Mouse (Mus musculus): ENCODE results near the gene Gm11168.
"Not testable (repeated sequence)": the region's sequence is repeated elsewhere in the genome, so short reads cannot be mapped to it uniquely, and the experiment has no call there.

Gm11168 gene

DNA sequence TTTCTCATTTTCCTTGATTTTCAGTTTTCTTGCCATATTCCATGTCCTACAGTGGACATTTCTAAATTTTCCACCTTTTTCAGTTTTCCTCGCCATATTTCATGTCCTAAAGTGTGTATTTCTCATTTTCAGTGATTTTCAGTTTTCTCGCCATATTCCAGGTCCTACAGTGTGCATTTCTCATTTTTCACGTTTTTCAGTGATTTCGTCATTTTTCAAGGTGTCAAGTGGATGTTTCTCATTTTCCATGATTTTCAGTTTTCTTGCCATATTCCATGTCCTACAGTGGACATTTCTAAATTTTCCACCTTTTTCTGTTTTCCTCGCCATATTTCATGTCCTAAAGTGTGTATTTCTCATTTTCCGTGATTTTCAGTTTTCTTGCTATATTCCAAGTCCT lies 22.5 kb downstream of the Gm11168 start:
- DNase-seq (ENCODE audit: low read depth, low spot score) = not testable (repeated sequence)

DNA sequence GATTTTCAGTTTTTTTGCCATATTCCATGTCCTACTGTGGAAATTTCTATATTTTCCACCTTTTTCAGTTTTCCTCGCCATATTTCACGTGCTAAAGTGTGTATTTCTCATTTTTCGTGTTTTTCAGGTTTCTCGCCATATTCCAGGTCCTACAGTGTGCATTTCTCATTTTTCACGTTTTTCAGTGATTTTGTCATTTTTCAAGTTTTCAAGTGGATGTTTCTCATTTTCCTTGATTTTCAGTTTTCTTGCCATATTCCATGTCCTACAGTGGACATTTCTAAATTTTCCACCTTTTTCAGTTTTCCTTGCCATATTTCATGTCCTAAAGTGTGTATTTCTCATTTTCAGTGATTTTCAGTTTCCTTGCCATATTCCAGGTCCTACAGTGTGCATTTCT lies 23.0 kb downstream of the Gm11168 start:
- not testable (repeated sequence) for DNase-seq (ENCODE audit: low read depth, low spot score)

DNA sequence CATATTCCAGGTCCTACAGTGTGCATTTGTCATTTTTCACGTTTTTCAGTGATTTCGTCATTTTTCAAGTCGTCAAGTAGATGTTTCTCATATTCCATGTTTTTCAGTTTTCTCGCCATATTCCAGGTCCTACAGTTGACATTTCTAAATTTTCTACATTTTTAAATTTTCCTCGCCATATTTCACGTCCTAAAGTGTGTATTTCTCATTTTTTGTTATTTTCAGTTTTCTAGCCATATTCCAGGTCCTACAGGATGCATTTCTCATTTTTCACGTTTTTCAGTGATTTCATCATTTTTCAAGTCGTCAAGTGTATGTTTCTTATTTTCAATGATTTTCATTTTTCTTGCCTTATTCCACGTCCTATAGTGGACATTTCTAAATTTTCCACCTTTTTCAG lies 23.6 kb downstream of the Gm11168 start:
- not testable (repeated sequence) for DNase-seq (ENCODE audit: low read depth, low spot score)

DNA sequence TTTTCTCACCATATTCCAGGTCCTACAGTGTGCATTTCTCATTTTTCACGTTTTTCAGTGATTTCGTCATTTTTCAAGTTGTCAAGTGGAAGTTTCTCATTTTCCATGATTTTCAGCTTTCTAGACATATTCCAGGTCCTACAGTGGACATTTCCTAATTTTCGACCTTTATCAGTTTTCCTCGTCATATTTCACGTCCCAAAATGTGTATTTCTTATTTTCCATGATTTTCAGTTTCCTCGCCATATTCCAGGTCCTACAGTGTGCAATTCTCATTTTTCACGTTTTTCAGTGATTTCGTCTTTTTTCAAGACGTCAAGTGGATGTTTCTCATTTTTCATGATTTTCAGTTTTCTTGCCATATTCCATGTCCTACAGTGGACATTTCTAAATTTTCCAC lies 24.1 kb downstream of the Gm11168 start:
- peak; percentile 89 for DNase-seq (ENCODE audit: low read depth, low spot score)

DNA sequence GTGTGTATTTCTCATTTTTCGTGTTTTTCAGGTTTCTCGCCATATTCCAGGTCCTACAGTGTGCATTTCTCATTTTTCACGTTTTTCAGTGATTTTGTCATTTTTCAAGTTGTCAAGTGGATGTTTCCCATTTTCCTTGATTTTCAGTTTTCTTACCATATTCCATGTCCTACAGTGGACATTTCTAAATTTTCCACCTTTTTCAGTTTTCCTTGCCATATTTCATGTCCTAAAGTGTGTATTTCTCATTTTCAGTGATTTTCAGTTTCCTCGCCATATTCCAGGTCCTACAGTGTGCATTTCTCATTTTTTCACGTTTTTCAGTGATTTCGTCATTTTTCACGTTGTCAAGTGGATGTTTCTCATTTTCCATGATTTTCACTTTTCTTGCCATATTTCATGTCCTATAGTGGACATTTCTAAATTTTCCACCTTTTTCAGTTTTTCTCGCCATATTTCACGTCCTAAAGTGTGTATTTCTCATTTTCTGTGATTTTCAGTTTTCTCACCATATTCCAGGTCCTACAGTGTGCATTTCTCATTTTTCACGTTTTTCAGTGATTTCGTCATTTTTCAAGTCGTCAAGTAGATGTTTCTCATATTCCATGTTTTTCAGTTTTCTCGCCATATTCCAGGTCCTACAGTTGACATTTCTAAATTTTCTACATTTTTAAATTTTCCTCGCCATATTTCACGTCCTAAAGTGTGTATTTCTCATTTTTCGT lies 26.3 kb downstream of the Gm11168 start:
- not testable (repeated sequence) for DNase-seq (ENCODE audit: low read depth, low spot score)

DNA sequence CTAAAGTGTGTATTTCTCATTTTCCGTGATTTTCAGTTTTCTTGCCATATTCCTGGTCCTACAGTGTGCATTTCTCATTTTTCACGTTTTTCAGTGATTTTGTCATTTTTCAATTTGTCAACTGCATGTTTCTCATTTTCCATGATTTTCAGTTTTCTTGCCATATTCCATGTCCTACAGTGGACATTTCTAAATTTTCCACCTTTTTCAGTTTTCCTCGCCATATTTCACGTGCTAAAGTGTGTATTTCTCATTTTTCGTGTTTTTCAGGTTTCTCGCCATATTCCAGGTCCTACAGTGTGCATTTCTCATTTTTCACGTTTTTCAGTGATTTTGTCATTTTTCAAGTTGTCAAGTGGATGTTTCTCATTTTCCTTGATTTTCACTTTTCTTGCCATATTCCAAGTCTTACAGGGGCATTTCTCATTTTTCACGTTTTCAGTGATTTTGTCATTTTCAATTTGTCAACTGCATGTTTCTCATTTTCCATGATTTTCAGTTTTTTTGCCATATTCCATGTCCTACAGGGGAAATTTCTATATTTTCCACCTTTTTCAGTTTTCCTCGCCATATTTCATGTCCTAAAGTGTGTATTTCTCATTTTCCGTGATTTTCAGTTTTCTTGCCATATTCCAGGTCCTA lies 27.7 kb downstream of the Gm11168 start:
- peak; percentile 100 for DNase-seq (ENCODE audit: low read depth, low spot score)

DNA sequence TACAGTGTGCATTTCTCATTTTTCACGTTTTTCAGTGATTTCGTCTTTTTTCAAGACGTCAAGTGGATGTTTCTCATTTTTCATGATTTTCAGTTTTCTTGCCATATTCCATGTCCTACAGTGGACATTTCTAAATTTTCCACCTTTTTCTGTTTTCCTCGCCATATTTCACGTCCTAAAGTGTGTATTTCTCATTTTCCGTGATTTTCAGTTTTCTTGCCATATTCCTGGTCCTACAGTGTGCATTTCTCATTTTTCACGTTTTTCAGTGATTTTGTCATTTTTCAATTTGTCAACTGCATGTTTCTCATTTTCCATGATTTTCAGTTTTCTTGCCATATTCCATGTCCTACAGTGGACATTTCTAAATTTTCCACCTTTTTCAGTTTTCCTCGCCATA lies 31.2 kb downstream of the Gm11168 start, which contains the start of gene Gm17535:
TSS of gene Gm17535 (plus strand) at position 301 of the 400 bp plus-strand sequence.
- not testable (repeated sequence) for DNase-seq (ENCODE audit: low read depth, low spot score)

DNA sequence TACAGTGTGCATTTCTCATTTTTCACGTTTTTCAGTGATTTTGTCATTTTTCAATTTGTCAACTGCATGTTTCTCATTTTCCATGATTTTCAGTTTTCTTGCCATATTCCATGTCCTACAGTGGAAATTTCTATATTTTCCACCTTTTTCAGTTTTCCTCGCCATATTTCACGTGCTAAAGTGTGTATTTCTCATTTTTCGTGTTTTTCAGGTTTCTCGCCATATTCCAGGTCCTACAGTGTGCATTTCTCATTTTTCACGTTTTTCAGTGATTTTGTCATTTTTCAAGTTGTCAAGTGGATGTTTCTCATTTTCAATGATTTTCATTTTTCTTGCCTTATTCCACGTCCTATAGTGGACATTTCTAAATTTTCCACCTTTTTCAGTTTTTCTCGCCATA lies 33.4 kb downstream of the Gm11168 start, which contains the start of gene Gm10715:
TSS of gene Gm10715 (plus strand) at position 301 of the 400 bp plus-strand sequence.
- DNase-seq (ENCODE audit: low read depth, low spot score) = not testable (repeated sequence)

DNA sequence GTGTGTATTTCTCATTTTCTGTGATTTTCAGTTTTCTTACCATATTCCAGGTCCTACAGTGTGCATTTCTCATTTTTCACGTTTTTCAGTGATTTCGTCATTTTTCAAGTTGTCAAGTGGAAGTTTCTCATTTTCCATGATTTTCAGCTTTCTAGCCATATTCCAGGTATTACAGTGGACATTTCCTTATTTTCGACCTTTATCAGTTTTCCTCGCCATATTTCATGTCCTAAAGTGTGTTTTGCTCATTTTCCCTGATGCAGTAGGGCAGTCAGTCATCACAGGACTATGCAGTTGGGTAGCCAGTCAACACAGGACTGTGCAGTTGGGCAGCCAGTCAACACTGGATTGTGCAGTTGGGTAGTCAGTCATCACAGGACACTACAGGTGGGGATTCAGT lies 35.0 kb downstream of the Gm11168 start:
- peak; percentile 68 for DNase-seq (ENCODE audit: low read depth, low spot score)

Data from forelimb bud, embryonic 11.5 days (tissue).